Mouse (Mus musculus) spleen, adult 2 months (tissue): Measurements from ENCODE around the gene Pacs2.

Experiments
- CTCF ChIP-seq: fragments of 200-500 bp; IDR thresholded peaks from 2 replicates; pipeline ENCODE4 v1.5.1; 2011; ENCODE audit warnings: mild to moderate bottlenecking, inconsistent platforms; ENCODE audit not compliant: insufficient read depth, insufficient read length, insufficient replicate concordance; ENCODE audit errors: extremely low read depth
- POLR2A ChIP-seq: fragments of 200-500 bp; IDR thresholded peaks from 2 replicates; pipeline ENCODE4 v1.6.1; 2011; ENCODE audit warnings: low read depth, low read length, inconsistent platforms

DNA sequence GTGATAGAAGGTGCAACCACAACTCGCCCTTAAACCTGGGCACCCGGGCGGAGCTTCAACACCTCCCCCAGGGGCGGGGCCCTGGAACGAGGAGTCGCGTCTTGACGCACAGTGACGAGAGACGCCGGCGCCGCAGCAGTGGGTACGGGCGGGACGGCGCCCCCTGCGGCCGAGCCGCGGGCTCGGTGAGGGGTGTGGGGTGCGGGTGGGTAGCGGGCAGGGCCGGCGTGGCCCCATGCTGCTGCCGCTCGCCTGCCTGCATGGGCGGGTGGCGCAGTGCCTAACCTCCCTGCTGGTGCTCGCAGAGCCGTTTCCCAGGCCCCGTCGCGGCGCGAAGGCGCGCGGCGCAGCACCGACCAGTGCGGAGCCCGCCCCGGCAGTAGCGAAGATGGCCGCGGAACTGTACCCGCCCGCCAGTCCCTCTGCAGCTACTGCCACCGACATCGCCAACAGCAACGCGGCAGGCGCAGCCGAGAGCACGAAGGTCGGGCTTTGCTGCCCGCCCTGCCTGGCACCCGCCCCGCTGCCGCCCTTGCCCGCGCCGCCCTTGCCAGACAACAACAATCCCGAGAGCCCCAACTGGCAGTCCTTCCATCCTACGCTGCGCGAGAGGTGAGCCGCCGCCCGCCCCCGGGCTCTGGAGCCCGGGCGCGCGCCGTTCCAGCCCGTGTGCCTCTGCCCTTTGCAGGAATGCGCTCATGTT, 37.8 kb upstream of the Pacs2 start, which contains the start of gene Btbd6:
- peak; percentile 54 for TF ChIP-seq POLR2A
- TF ChIP-seq CTCF: peak; percentile 57; the same call in 1 of the 2 replicates
